Mouse (Mus musculus): ENCODE measurements around the gene Atp8a2. TPM values are rescaled to one million over a fixed set of nuclear protein-coding genes. Genes with fewer than 3 reads are reported as not detected.

Atp8a2 gene
- polyA plus RNA-seq, 1 experiment from 2014 or later: 0.59 TPM

- no peak for TF ChIP-seq CTCF (IDR thresholded peaks at IDR 0.05; ENCODE audit: low read depth)
- Histone ChIP-seq H3K9me3 (replicated peaks; ENCODE audit: low read length) (no peaks in the 10 kb centered on the region), H3K27me3 (ENCODE audit: insufficient read depth, low read length) (no peaks in the 10 kb centered on the region), H3K9ac (ENCODE audit: low read depth, low read length) (no peak overlapping the region), H3K36me3 (ENCODE audit: insufficient read depth, low read length) (no peaks in the 10 kb centered on the region), H3K4me1 (replicated peaks; ENCODE audit: insufficient read depth, low read length) (no peaks in the 10 kb centered on the region), H3K27ac (no peak overlapping the region), H3K4me2 (ENCODE audit: low read length) (no peak overlapping the region), H3K4me3 (replicated peaks; ENCODE audit: low read depth, low read length) (no peak overlapping the region)
- no peak for ATAC-seq (replicated peaks; ENCODE audit: low FRiP score, low read depth)
- no peak for DNase-seq (ENCODE audit: low spot score)
- WGBS: 75% methylated on average over 3 of the region's 3 CpGs
These were observed 316.1 kb downstream of the Atp8a2 start for GRCm38 (mm10) chr14:59880829-59881228.

- Histone ChIP-seq H3K36me3 (ENCODE audit: insufficient read depth, low read length) (no peaks in the 10 kb centered on the region), H3K4me1 (replicated peaks; ENCODE audit: insufficient read depth, low read length) (no peaks in the 10 kb centered on the region), H3K4me3 (replicated peaks; ENCODE audit: low read depth, low read length) (no peak overlapping the region), H3K27ac (no peak overlapping the region), H3K4me2 (ENCODE audit: low read length) (no peak overlapping the region), H3K9me3 (replicated peaks; ENCODE audit: low read length) (no peaks in the 10 kb centered on the region), H3K9ac (ENCODE audit: low read depth, low read length) (no peak overlapping the region), H3K27me3 (ENCODE audit: insufficient read depth, low read length) (no peaks in the 10 kb centered on the region)
- no peak for DNase-seq (ENCODE audit: low spot score)
- 69% methylated on average over 3 of the region's 3 CpGs for whole genome bisulfite sequencing
- TF ChIP-seq CTCF (IDR thresholded peaks at IDR 0.05; ENCODE audit: low read depth): no peak
- no peak for ATAC-seq (replicated peaks; ENCODE audit: low FRiP score, low read depth)
These were observed 318.7 kb downstream of the Atp8a2 start for GRCm38 (mm10) chr14:59878248-59878647.

- Histone ChIP-seq H3K27ac (no peak overlapping the region), H3K4me2 (ENCODE audit: low read length) (no peak overlapping the region), H3K9ac (ENCODE audit: low read depth, low read length) (no peak overlapping the region), H3K36me3 (ENCODE audit: insufficient read depth, low read length) (no peaks in the 10 kb centered on the region), H3K9me3 (replicated peaks; ENCODE audit: low read length) (no peaks in the 10 kb centered on the region), H3K4me1 (replicated peaks; ENCODE audit: insufficient read depth, low read length) (no peaks in the 10 kb centered on the region), H3K4me3 (replicated peaks; ENCODE audit: low read depth, low read length) (no peak overlapping the region), H3K27me3 (ENCODE audit: insufficient read depth, low read length) (no peaks in the 10 kb centered on the region)
- ATAC-seq (replicated peaks; ENCODE audit: low FRiP score, low read depth) (no peak), DNase-seq (ENCODE audit: low spot score) (no peak)
- peak; percentile 23 for TF ChIP-seq CTCF (IDR thresholded peaks at IDR 0.05; ENCODE audit: low read depth)
- WGBS: 80% methylated on average over 2 of the region's 2 CpGs
These were observed 320.5 kb downstream of the Atp8a2 start for GRCm38 (mm10) chr14:59876525-59876924.

GRCm38 (mm10) chr14:59868369-59868768, 328.6 kb downstream of the Atp8a2 start:
- no peak overlapping the region for H3K27ac ChIP-seq
- 34% methylated on average over 7 of the region's 7 CpGs for WGBS
- no peaks in the 10 kb centered on the region for H3K27me3 ChIP-seq (ENCODE audit: insufficient read depth, low read length)
- H3K9me3 ChIP-seq (replicated peaks; ENCODE audit: low read length): no peaks in the 10 kb centered on the region
- H3K4me2 ChIP-seq (ENCODE audit: low read length): no peak overlapping the region
- ATAC-seq (replicated peaks; ENCODE audit: low FRiP score, low read depth) (no peak), DNase-seq (ENCODE audit: low spot score) (peak; percentile 36)
- no peak overlapping the region for H3K4me3 ChIP-seq (replicated peaks; ENCODE audit: low read depth, low read length)
- no peaks in the 10 kb centered on the region for H3K36me3 ChIP-seq (ENCODE audit: insufficient read depth, low read length)
- no peaks in the 10 kb centered on the region for H3K4me1 ChIP-seq (replicated peaks; ENCODE audit: insufficient read depth, low read length)
- no peak overlapping the region for H3K9ac ChIP-seq (ENCODE audit: low read depth, low read length)
- TF ChIP-seq CTCF (IDR thresholded peaks at IDR 0.05; ENCODE audit: low read depth): no peak

- 25% methylated on average over 7 of the region's 7 CpGs for whole genome bisulfite sequencing
- Histone ChIP-seq H3K4me3 (replicated peaks; ENCODE audit: low read depth, low read length) (no peak overlapping the region), H3K9ac (ENCODE audit: low read depth, low read length) (no peak overlapping the region), H3K4me1 (replicated peaks; ENCODE audit: insufficient read depth, low read length) (no peaks in the 10 kb centered on the region), H3K27me3 (ENCODE audit: insufficient read depth, low read length) (no peaks in the 10 kb centered on the region), H3K36me3 (ENCODE audit: insufficient read depth, low read length) (no peaks in the 10 kb centered on the region), H3K4me2 (ENCODE audit: low read length) (no peak overlapping the region), H3K9me3 (replicated peaks; ENCODE audit: low read length) (no peaks in the 10 kb centered on the region), H3K27ac (no peak overlapping the region)
- ATAC-seq (replicated peaks; ENCODE audit: low FRiP score, low read depth) (no peak), DNase-seq (ENCODE audit: low spot score) (peak; percentile 31)
- TF ChIP-seq CTCF (IDR thresholded peaks at IDR 0.05; ENCODE audit: low read depth): no peak
These were observed 329.2 kb downstream of the Atp8a2 start for GRCm38 (mm10) chr14:59867749-59868148.

GRCm38 (mm10) chr14:59866001-59866400, 331.0 kb downstream of the Atp8a2 start:
- TF ChIP-seq CTCF (IDR thresholded peaks at IDR 0.05; ENCODE audit: low read depth): no peak
- Histone ChIP-seq H3K9me3 (replicated peaks; ENCODE audit: low read length) (no peaks in the 10 kb centered on the region), H3K4me1 (replicated peaks; ENCODE audit: insufficient read depth, low read length) (no peaks in the 10 kb centered on the region), H3K27me3 (ENCODE audit: insufficient read depth, low read length) (no peaks in the 10 kb centered on the region), H3K9ac (ENCODE audit: low read depth, low read length) (no peak overlapping the region), H3K36me3 (ENCODE audit: insufficient read depth, low read length) (no peaks in the 10 kb centered on the region), H3K27ac (no peak overlapping the region), H3K4me2 (ENCODE audit: low read length) (no peak overlapping the region), H3K4me3 (replicated peaks; ENCODE audit: low read depth, low read length) (no peak overlapping the region)
- ATAC-seq (replicated peaks; ENCODE audit: low FRiP score, low read depth) (no peak), DNase-seq (ENCODE audit: low spot score) (peak; percentile 72)
- WGBS: 54% methylated on average over 5 of the region's 5 CpGs

- Histone ChIP-seq H3K4me1 (replicated peaks; ENCODE audit: insufficient read depth, low read length) (no peaks in the 10 kb centered on the region), H3K9ac (ENCODE audit: low read depth, low read length) (no peak overlapping the region), H3K27me3 (ENCODE audit: insufficient read depth, low read length) (no peaks in the 10 kb centered on the region), H3K27ac (no peak overlapping the region), H3K36me3 (ENCODE audit: insufficient read depth, low read length) (no peaks in the 10 kb centered on the region), H3K4me2 (ENCODE audit: low read length) (no peak overlapping the region), H3K9me3 (replicated peaks; ENCODE audit: low read length) (no peaks in the 10 kb centered on the region), H3K4me3 (replicated peaks; ENCODE audit: low read depth, low read length) (no peak overlapping the region)
- TF ChIP-seq CTCF (IDR thresholded peaks at IDR 0.05; ENCODE audit: low read depth): no peak
- no peak for DNase-seq (ENCODE audit: low spot score)
- 70% methylated on average over 4 of the region's 4 CpGs for WGBS
- no peak for ATAC-seq (replicated peaks; ENCODE audit: low FRiP score, low read depth)
These were observed 334.6 kb downstream of the Atp8a2 start for GRCm38 (mm10) chr14:59862351-59862750.

All from kidney, postnatal 0 days (tissue).